Mouse (Mus musculus) ovary, adult 18-20 months (tissue): ENCODE data around the gene Hcn2.
A peak's percentile ranks its signal among the peaks of the same experiment; 100 is the strongest.

Experiments used
- DNase-seq: peaks from one replicate; pipeline ENCODE4 v3.0.0; 2022; ENCODE audit warnings: low spot score, mixed read lengths

The Hcn2 gene

DNA sequence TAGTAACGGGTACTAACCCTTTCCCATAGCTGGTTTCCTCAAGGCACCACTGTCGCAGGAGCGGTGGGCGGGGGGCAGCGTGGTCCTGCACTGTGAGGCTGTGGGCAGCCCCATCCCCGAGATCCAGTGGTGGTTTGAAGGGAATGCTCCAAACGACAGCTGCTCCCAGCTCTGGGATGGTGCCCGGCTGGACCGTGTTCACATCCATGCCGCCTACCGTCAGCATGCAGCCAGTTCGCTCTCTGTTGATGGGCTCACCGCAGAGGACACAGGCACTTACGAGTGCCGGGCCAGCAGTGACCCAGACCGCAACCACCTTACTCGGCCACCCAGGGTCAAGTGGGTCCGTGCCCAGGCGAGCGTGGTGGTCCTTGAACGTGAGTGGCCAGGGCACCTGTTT is 7.8 kb upstream of the Hcn2 start:
- no peak for DNase-seq

DNA sequence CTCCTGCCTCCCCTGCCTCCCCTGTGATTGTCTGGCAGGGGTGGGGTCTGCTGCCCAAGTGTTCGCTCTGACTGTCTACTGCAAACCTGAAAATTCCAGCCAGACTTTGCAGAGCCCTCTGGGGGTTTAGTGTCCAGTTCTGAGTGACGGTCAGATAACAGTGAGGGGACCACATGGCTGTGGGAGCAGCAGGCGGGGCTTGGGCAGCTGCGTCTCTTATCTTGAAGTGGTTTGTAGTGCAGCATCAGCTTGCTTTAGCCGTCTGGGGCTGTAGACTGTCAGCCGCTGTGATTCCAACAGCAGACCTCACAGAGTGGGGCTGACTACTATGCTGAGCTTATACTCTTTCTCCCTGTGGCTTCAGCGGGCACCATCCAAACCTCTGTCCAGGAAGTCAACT is 7.1 kb upstream of the Hcn2 start:
- DNase-seq, result no peak

DNA sequence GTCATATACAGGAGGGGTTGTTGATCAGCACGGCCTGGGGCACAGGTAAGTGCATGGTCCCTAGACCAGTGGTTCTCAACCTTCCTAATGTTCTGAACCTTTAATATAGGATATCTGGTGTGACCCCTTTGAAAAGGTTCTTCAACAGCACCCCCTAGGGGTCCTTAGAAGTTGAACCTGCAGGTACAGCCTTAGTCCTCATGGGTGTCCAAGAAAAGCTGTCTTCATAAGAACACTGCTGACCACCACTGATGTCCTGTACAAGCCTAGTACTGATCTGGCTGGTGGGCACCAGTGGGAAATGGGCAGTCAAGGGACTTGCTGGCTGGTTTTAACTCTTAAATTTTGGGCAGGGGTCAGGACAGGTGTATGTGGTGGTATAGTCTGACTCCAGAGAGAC is 4.4 kb upstream of the Hcn2 start:
- DNase-seq, result no peak

DNA sequence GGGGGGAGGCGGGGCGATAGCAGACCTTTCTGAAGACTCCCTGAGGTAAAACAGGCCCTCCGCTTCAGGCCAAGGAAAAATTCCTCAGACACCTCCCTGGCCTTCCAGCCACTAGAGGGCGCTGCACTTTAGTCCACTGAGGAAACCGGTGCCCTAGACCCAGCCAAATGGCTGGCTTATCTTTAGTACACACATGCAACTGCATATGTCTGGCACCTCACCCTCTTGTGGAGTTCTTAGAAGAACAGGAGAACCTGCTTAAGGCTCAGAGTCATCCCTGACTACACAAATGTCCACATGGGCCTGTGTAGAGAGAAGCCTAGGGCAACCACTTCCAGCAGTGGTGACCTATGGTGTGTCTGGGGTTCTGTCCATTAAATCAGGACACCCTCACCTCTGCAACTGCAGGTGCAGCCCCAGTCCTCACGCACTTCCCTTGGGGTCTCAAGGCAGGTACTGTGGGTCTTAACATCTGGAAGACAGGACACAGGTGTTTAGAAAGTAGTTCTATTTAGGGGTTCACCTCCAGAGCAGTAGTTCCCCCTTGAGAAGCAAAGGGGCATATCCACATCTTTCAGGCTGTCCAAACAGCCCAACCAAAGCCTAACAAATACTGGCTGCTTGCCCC is 3.8 kb upstream of the Hcn2 start:
- DNase-seq, result no peak

DNA sequence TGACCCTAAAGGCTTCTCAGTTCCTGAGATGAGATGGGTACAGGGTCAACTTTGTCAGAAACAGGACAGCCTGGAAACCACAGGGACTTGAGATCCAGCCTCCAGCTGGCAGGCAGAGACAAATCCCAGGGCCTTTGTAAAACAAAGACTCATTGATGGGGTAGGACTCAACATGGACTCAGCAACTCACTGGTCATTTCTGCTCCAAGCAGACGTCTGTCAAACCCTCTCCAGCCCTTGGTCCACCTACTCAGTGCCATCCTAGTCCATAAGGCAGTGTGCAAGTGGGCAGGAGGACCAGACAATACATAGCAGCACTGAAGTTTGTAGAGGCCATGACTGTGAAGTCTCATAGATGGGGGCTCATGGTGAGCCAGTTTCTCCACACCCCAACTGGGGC is 3.3 kb upstream of the Hcn2 start:
- no peak for DNase-seq

DNA sequence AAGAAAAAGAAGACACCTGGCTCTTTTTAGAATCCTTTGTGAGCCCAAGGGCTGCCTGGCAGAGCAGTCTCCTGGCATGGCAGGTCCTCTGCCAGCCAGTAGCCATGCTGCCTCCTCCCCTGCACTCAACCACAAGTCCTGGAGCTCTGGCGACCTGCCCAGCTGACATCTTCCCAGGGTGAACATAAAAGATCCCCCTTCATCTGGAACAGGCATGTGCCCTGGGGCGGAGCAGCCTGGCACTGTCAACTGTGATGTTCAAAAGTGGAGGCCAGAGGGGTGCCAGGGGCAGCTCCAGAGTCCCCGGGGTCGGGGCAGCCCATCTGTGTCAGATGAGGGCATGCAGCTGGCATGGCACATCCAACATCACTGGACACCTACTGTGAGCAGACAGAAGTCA is 1.4 kb upstream of the Hcn2 start:
- DNase-seq, result no peak

DNA sequence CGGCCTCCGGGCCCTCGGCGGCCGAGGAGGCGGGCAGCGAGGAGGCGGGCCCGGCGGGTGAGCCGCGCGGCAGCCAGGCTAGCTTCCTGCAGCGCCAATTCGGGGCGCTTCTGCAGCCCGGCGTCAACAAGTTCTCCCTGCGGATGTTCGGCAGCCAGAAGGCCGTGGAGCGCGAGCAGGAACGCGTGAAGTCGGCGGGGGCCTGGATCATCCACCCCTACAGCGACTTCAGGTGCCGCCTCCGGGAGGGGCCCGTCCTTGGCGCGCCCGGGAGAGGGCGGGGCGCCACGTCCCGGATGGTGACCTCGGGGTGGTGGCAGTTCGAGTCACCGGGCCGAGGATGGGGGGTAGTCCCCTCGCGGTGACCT is 538 bp downstream of the Hcn2 start:
- DNase-seq, result no peak

DNA sequence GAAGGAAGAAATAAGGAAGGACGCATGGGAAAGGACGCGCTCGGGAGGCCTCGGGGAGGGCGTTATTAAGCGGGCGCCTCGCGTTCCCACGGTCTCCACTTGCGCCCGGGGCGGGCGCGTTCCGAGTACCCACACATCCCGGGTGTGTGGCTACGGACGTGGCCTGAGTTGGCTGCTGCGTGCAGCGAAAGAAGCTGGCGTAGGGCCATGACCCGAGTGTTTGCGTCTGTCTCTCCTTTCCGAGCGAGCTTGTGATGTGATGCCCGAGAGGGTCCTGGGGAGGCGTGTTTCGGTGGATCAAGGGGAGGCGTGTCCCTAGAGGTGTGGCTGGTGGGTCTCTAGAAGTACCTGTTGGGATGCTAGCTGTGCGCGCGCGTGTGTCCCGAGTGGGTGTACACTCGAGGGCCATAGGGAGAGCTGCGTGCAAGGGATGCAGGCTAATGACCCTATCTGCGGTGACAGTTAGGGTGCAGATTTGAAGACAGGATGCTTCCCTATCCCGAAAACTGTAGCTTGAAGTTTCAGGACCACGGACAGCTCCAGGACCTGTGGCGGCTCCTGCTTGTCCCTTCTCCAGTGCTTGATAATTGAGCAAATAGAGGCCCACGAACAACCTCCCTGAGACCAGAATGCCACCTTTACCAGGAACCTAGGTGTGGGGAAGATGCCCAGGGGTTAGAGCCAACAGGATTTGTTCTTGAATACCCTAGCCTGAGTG is 1.4 kb downstream of the Hcn2 start:
- DNase-seq, result peak; percentile 51

DNA sequence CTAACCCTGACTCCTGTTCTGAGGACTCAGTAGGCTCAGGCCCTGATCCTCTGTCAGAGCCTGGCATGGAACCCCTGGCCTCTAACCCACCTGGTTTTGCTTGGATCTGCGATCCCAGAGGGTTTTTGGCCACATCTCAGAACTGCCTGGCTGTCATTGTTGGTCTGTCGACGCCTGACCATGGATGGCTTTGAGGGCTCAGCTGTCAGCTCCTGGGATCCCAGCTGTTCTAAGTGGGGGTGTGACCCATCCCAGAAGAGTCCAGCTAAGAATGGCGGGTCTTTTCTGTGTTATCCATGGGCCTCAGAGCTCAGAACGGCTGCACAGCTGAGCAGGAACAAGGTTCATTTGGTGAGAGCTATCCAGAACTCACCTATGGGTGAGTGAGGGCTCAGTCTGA is 4.7 kb downstream of the Hcn2 start:
- no peak for DNase-seq

DNA sequence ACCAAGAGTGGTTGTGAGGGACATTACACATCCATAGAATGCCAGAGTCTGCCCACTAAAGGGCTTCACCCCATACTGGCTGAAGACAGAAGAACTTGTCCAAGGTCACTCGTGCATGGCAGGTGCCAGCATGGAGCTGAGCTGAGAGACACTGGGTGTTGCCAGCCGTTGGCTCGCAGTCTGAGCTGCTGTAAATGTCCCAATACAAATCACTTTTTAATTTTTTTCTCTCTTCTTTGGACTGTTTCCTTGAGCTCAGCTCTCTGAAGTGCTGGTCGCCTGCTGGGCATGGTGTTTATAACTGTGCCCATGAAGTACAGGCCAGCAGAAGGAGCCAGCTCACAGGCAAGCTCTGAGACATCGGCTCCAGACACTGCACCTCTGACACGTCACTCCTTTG is 6.6 kb downstream of the Hcn2 start:
- no peak for DNase-seq

DNA sequence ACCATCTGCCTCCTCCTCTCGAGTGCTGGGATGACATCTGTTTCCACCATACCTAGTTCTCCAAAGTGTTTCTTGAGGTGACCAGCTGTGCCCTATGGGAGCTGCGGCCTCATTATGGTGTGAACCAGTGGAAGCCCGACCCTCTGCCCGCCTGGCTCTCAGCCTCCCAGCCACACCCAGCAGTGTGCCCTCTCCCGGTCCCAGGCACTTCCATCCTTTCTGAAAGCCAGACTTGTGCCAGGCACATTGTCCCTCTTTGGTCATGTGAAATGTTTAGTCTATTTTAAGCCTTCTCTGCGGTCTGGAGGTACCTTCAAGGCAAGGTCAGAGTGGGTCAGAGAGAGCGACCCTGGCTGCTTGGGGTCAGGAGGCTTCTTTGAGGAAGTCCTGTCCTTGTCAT is 7.3 kb downstream of the Hcn2 start:
- DNase-seq, result no peak

DNA sequence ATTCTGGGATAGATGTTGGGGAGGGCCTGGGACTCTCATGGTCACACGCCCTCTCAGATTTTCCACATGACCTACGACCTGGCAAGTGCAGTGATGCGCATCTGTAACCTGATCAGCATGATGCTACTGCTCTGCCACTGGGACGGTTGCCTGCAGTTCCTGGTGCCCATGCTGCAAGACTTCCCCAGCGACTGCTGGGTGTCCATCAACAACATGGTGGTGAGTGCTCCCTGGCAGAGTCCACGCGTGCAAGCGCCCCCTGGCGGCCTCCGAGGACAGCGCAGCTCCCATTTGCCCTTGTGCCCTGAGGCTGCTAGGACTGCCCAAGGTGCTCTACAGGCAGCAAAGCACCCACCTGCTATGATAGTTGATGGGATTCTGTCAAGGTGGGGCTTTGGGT is 9.7 kb downstream of the Hcn2 start:
- DNase-seq, result no peak

DNA sequence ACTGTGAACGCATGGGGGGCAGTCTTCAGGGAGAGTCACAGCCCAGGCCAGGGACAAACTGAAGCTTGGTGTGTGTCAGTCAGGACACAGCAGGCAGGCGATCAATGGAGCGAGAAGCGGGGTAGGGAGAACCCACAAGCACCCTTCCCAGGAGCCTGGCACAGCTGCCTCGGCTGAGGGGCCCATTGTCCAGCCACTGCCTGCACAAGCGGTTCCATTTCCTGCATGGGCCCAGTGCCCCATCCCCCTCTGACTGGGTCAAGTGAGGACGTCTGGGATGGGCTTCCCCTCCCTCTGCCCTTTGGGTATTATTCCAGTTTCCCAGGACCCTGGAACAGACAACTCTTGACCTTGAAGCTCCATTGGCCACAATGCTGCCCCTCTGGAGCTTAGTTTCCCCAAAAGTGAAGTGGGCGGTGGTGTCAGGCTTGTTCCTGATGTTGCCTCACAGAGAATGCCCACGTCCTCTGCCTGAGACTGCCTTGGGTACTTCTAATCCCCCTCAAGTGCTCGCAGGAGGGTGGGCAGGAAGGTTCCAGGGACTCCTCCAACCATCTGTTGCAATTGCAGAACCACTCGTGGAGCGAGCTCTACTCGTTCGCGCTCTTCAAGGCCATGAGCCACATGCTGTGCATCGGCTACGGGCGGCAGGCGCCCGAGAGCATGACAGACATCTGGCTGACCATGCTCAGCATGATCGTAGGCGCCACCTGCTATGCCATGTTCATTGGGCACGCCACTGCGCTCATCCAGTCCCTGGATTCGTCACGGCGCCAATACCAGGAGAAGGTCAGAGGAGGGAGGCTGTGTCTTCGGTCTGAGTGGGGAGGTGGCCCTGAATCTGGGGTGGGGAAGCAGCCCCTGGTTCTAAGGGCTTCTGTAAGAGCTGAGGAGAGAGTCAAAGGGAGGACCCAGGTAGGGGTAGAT is 12.2 kb downstream of the Hcn2 start:
- DNase-seq, result no peak

DNA sequence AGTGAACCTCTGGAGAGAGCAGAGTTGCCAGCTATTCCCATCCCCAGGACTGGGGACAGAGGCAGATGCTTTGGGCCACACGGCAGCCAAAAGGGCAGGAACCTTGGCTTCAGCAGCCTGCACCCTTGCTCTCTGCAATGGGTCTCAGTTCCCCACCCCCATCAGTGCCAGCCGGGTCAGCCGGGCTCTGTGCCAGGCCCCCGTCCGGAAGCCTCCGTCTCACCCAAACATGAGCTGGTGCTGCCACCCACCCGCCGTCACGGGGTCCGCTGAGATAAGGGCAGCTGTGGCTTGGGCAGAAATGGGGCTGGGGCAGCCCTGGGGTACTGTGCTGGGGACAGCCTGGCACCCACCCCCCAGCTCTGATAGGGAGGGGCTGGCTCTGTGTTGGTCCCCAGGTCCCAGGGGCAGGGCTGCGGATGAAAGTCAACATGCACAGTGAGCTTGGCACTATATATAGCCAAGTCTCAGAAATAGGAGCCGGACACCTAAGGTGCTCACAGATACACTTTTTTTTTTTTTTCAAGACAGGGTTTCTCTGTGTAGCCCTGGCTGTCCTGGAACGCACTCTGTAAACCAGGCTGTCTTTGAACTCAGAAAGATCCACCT is 13.0 kb downstream of the Hcn2 start:
- DNase-seq, result no peak

DNA sequence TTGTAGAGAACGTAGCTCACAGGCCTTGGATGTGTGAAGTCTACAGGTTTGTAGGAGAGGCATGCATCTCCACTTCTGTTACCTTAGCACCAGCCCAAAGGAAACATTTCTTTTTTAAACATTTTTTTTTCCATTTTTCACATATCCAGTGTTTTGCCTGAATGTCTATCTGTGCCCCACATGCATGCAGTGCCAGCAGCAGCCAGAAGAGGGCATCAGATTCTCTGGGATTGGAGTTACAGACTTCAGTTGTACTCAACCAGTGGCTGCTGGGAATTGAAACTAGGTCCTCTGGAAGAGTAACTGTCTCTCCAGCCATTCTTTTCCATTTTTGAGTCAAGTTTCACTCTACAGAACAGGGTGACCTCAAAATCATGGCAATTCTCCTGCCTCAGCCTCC is 16.1 kb downstream of the Hcn2 start:
- no peak for DNase-seq

DNA sequence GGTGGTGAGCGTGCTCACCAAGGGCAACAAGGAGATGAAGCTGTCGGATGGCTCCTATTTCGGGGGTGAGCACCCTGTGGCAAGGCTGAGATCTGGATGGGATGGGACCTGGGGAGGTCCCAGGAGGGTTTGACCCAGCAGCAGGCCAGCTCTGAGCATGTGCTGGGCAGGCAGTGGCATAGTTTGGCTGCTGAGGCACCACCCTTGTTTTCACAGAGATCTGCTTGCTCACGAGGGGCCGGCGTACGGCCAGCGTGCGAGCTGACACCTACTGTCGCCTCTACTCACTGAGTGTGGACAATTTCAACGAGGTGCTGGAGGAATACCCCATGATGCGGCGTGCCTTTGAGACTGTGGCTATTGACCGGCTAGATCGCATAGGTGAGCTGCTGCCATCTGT is 17.4 kb downstream of the Hcn2 start:
- DNase-seq, result no peak

DNA sequence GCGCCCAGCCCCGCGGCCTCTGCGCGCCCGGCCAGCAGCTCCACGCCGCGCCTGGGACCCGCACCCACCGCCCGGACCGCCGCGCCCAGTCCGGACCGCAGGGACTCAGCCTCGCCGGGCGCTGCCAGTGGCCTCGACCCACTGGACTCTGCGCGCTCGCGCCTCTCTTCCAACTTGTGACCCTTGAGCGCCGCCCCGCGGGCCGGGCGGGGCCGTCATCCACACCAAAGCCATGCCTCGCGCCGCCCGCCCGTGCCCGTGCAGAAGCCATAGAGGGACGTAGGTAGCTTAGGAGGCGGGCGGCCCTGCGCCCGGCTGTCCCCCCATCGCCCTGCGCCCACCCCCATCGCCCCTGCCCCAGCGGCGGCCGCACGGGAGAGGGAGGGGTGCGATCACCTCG is 18.9 kb downstream of the Hcn2 start:
- no peak for DNase-seq

DNA sequence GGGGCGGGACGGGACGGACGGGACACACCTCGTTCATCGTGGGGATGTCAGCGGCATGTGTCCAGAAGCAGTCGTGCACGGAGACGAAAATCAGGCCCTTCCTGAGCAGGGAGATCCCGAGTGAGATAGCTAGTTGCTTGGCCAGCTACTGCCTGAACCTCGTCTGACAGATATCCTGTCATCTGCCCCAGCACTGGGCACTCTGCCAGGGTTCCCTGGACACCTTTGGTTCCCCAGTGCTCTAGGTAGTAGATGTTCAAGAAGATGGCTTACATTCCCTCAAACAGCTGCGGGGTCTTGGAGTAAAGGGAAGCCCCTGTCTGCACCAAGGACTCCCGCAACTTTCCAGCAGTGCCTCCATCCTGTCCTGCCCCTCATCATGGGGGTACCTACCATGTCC is 20.3 kb downstream of the Hcn2 start:
- DNase-seq, result no peak

DNA sequence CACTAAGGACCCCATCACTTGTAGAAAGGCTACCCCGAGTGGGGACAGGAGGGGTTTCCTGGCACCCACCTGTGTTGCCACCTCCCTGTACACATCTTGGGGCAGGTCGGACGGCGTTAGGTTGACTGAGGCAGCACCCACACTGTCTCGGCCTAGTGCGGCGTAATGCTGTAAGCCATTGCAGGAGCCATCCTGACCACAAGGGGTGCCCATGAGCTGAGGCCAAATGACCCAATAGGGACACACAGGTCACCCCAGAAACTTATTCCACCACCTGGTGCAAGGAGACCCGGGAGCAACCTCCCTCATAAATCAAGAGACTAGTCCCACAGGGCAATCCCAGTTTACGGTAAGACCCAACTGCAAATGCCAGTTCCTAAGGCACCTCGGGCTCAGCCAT is 21.8 kb downstream of the Hcn2 start:
- no peak for DNase-seq

DNA sequence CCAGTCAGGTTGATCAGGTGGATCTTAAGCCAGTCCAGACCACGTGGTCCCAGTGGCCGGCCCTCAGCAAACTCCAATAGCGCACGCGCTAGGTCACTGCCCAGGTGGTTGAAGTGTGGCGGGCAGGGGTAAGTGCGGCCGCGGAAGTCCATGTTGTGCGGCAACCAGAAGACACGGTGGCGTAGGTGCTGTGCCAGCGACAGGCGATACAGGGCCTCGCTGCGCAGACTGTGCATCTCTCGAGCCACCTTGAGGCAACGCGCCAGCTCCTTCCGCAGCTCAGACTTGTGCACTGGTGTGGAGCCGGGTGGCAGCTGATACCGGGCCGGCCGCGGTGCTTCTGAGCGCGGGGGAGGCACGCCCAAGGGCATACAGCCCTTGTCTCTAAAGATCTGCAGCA is 22.8 kb downstream of the Hcn2 start:
- DNase-seq, result no peak

DNA sequence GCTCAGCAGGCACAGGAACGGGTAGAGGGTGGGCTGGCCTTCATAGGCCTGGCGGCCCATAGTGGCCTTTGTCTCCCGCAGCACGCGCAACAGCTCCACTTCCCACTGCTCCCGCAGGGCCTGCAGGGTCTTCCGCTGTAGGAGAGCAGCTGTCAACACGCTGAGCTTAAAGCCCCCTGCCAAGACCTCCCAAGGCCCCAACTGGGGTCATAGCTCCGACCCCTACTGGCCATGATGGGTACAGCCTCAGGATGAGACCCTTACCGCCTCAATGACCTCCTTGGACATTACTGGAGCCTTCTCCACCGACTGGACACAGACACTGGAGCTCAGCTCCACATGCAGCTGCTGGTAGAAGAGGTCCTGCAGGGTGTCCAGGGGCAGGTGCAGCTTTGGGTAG is 24.4 kb downstream of the Hcn2 start:
- DNase-seq, result no peak

DNA sequence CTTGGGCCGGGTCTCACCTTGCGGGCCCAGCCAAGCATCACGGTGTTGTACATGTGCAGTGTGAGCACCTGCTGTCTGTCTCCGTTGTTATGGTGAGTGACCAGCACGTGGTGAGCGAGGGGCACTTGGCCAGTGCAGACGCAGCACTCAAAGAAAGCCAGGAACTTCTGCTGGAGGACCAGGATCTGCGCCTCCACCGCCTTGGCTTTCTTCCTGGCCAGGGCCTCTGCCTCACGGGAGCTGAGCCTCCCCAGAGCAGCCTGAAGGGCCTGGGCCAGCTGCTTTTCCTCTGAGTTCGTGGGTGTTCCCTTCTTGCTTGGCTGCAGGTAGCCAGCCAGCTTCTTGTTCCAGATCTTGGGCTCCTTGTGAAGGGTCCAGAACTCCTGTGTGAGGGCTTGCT is 26.7 kb downstream of the Hcn2 start:
- no peak for DNase-seq
